Mouse (Mus musculus): ENCODE measurements around the gene Il6. TPM values are rescaled to one million over a fixed set of nuclear protein-coding genes. Genes with fewer than 3 reads are reported as not detected.

Il6 gene
- polyA plus RNA-seq, 1 experiment from 2014 or later = 0.14 TPM

Other genes starting within 250 kb of the Il6 start
- 158 and 173 TPM in 2 replicates for gene Tyms, start 60.5 kb downstream of the Il6 start, polyA plus RNA-seq (2014; fragmentation: Nextera tagmentation; extraction: Ambion mirVana)
- 0.21 and 0.23 TPM in 2 replicates for gene Garem2, start 92.0 kb downstream of the Il6 start, polyA plus RNA-seq (2014; fragmentation: Nextera tagmentation; extraction: Ambion mirVana)
- not detected in 2 replicates for gene 3110082J24Rik, start 93.0 kb downstream of the Il6 start, polyA plus RNA-seq (2014; fragmentation: Nextera tagmentation; extraction: Ambion mirVana)
- 129 and 172 TPM in 2 replicates for gene Hadha, start 142.0 kb downstream of the Il6 start, polyA plus RNA-seq (2014; fragmentation: Nextera tagmentation; extraction: Ambion mirVana)
- 268 and 306 TPM in 2 replicates for gene Hadhb, start 142.1 kb downstream of the Il6 start, polyA plus RNA-seq (2014; fragmentation: Nextera tagmentation; extraction: Ambion mirVana)
- 0.24 and 0.62 TPM in 2 replicates for gene Adgrf3, start 192.6 kb downstream of the Il6 start, polyA plus RNA-seq (2014; fragmentation: Nextera tagmentation; extraction: Ambion mirVana)
- gene Selenoi, start 219.5 kb downstream of the Il6 start, polyA plus RNA-seq (2014; fragmentation: Nextera tagmentation; extraction: Ambion mirVana) = 22.9 and 24.9 TPM in 2 replicates